Comparison of ENCODE assay signal across 27 mouse cellular contexts in the genomic region with DNA sequence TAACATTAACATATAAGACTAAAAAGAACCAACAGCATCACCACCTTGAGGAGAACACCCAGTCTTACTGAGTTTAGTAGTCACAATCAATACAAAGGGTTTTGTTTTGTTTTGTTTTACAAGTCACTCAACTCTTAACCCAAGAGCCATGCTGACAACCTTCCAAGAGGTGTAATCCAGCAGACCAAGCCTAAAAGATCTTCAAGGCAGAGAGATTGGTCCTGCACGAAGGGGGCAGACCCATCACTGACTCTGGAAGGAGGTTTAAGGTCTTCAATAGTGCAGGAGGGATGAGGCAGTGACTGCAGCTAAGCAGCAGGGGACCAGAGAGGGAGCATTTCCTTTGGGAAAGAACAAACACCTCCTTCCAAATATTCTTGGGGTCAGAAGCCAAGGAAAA. TPM values are rescaled to one million over a fixed set of nuclear protein-coding genes. Genes with fewer than 3 reads are reported as not detected.
"Had no signal": no experiment of that assay in that cellular context is flagged by ENCODE, and none has a peak within 500 bp of the region (broad histone marks: within the 10 kb centered on the region; RNA-seq: fewer than 3 reads in every experiment).

No protein-coding gene starts in this region.

- H3K27ac ChIP-seq: heart, adult 2 months; hindbrain, embryonic 10.5 days; hindbrain, embryonic 12.5 days; hindbrain, embryonic 14.5 days; intestine, embryonic 15.5 days; layer of hippocampus, adult 2 months; left cerebral cortex, adult 2 months; limb, embryonic 13.5 days; limb, embryonic 15.5 days; liver, embryonic 12.5 days; liver, embryonic 14.5 days had no signal

- DNase-seq: gastrocnemius, postnatal 14 days; gastrocnemius, postnatal 36 days; heart, adult 11 months; heart, adult 2 months; heart, postnatal 10 days; heart, postnatal 4 days; kidney, adult 18-20 months; kidney, adult 8-10 months; kidney, postnatal 10 days; kidney, postnatal 25 days; kidney, postnatal 4 days; left cerebral cortex, postnatal 4 days had no signal

- H3K9me3 ChIP-seq: hindbrain, embryonic 10.5 days; hindbrain, embryonic 12.5 days; intestine, embryonic 15.5 days; limb, embryonic 15.5 days; liver, embryonic 12.5 days had no signal

- H3K9ac ChIP-seq: hindbrain, embryonic 12.5 days; hindbrain, embryonic 14.5 days; intestine, embryonic 15.5 days; limb, embryonic 13.5 days; limb, embryonic 15.5 days; liver, embryonic 12.5 days; liver, embryonic 14.5 days had no signal

- H3K4me3 ChIP-seq: heart, adult 2 months; hindbrain, embryonic 10.5 days; hindbrain, embryonic 12.5 days; intestine, embryonic 15.5 days; layer of hippocampus, adult 2 months; left cerebral cortex, adult 2 months; limb, embryonic 13.5 days; limb, embryonic 15.5 days; liver, embryonic 12.5 days had no signal

- H3K4me1 ChIP-seq: hindbrain, embryonic 10.5 days; hindbrain, embryonic 12.5 days; intestine, embryonic 15.5 days; limb, embryonic 13.5 days; limb, embryonic 15.5 days; liver, embryonic 12.5 days had no signal

RNA-seq across cellular contexts. Expression of gene Prlhr, which starts 57.0 kb away (rescaled TPM):
- total RNA-seq: gastrocnemius, adult 18-20 months; gastrocnemius, adult 8-10 months; gastrocnemius, postnatal 14 days; gastrocnemius, postnatal 36 days; heart, adult 2 months; heart, postnatal 10 days; heart, postnatal 25 days; heart, postnatal 4 days; left cerebral cortex, adult 2 months; left cerebral cortex, postnatal 25 days; liver, adult 2 months had no signal
